Mouse (Mus musculus): ENCODE measurements at regions not wholly inside any gene's neighbourhood (a gene's known extent, or its start where the extent isn't known, plus 50 kb on each side); places are given as distances from the start of the nearest gene placed in this dataset.

DNA sequence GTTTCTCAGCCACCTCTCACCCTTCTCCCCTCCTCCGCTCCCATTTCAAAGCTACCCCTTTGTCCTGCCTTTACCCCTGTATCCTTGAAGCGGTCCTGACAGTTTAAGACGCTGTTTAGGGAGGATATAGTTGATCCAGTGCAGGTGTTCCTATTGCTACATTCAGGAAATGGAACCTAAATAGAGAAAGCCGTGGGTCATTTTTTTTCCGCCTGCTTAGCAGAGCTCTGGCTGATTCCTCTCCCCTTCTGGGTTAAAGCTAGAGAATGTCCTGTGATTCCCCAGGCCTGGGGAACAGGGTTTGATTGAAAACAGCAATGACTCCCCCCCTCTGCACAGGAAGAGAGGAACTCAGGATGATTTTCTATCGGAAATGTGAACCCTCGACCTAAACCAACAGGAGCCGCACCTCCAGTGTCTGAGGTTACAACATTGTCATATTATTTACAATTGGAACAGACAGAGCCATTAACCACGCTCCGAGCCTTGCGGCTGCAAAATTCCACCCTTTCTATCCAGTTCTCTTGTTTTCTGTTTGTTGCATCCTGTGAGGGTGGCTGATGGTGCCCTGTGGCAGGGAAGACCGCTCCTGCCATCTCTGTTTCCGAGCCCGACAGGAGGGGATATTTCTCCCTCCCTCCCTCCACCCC, 127.5 kb downstream of the Gm11077 start:
- TF ChIP-seq CTCF (IDR thresholded peaks at IDR 0.05; ENCODE audit: low read depth), result no peak
- TF ChIP-seq EP300 (IDR thresholded peaks at IDR 0.05; ENCODE audit: low read depth), result no peak
